Mouse (Mus musculus): ENCODE results near the gene Arhgef10l. TPM values are rescaled to one million over a fixed set of nuclear protein-coding genes. Genes with fewer than 3 reads are reported as not detected.

Gene Arhgef10l
- polyA plus RNA-seq, 1 experiment from 2014 or later = 24.6 TPM

GRCm38 (mm10) chr4:140636312-140636996, 29.4 kb downstream of the Arhgef10l start:
- Histone ChIP-seq H3K36me3 (ENCODE audit: control insufficient read depth, insufficient read depth, low read length) (peaks cover 11% of the 10 kb centered on the region; the same call in 1 of the 2 replicates), H3K9me3 (ENCODE audit: control insufficient read depth, low read length) (no peaks in the 10 kb centered on the region), H3K4me2 (ENCODE audit: low read length) (no peak overlapping the region), H3K4me1 (ENCODE audit: control insufficient read depth, insufficient read depth, low read length) (no peaks in the 10 kb centered on the region), H3K27me3 (ENCODE audit: control insufficient read depth, insufficient read depth, low read length) (no peaks in the 10 kb centered on the region), H3K9ac (replicated peaks; ENCODE audit: low read length) (no peak overlapping the region), H3K4me3 (replicated peaks; ENCODE audit: low read depth, low read length) (no peak overlapping the region), H3K27ac (replicated peaks; ENCODE audit: low read depth, low read length) (no peak overlapping the region)
- DNase-seq (no peak), ATAC-seq (ENCODE audit: low FRiP score, low TSS enrichment) (no peak)
- WGBS = 75% methylated on average over 5 of the region's 5 CpGs

- peaks cover 5% of the 10 kb centered on the region; the same call in 1 of the 2 replicates for H3K4me1 ChIP-seq (ENCODE audit: control insufficient read depth, insufficient read depth, low read length)
- no peak overlapping the region for H3K27ac ChIP-seq (replicated peaks; ENCODE audit: low read depth, low read length)
- no peaks in the 10 kb centered on the region for H3K9me3 ChIP-seq (ENCODE audit: control insufficient read depth, low read length)
- H3K4me3 ChIP-seq (replicated peaks; ENCODE audit: low read depth, low read length) = no peak overlapping the region
- no peaks in the 10 kb centered on the region for H3K27me3 ChIP-seq (ENCODE audit: control insufficient read depth, insufficient read depth, low read length)
- DNase-seq (no peak), ATAC-seq (ENCODE audit: low FRiP score, low TSS enrichment) (no peak)
- H3K4me2 ChIP-seq (ENCODE audit: low read length) = no peak overlapping the region
- peaks cover 8% of the 10 kb centered on the region; the same call in 1 of the 2 replicates for H3K36me3 ChIP-seq (ENCODE audit: control insufficient read depth, insufficient read depth, low read length)
- WGBS = 83% methylated on average over 10 of the region's 10 CpGs
- no peak overlapping the region for H3K9ac ChIP-seq (replicated peaks; ENCODE audit: low read length)
Measured at GRCm38 (mm10) chr4:140634861-140635388, 30.9 kb downstream of the Arhgef10l start.

GRCm38 (mm10) chr4:140631276-140631849, 34.4 kb downstream of the Arhgef10l start:
- ATAC-seq (ENCODE audit: low FRiP score, low TSS enrichment) (no peak), DNase-seq (no peak)
- H3K27me3 ChIP-seq (ENCODE audit: control insufficient read depth, insufficient read depth, low read length) = no peaks in the 10 kb centered on the region
- H3K9me3 ChIP-seq (ENCODE audit: control insufficient read depth, low read length) = no peaks in the 10 kb centered on the region
- H3K27ac ChIP-seq (replicated peaks; ENCODE audit: low read depth, low read length) = 0 out of 2 replicates have a peak overlapping the region, but pooled peaks have one; percentile 52
- H3K4me1 ChIP-seq (ENCODE audit: control insufficient read depth, insufficient read depth, low read length) = peaks cover 9% of the 10 kb centered on the region; the same call in 1 of the 2 replicates
- 80% methylated on average over 6 of the region's 6 CpGs for WGBS
- H3K9ac ChIP-seq (replicated peaks; ENCODE audit: low read length) = no peak overlapping the region
- H3K36me3 ChIP-seq (ENCODE audit: control insufficient read depth, insufficient read depth, low read length) = peaks cover 7% of the 10 kb centered on the region
- no peak overlapping the region for H3K4me2 ChIP-seq (ENCODE audit: low read length)
- H3K4me3 ChIP-seq (replicated peaks; ENCODE audit: low read depth, low read length) = no peak overlapping the region

GRCm38 (mm10) chr4:140630651-140631241, 35.1 kb downstream of the Arhgef10l start:
- Histone ChIP-seq H3K9me3 (ENCODE audit: control insufficient read depth, low read length) (no peaks in the 10 kb centered on the region), H3K36me3 (ENCODE audit: control insufficient read depth, insufficient read depth, low read length) (peaks cover 7% of the 10 kb centered on the region), H3K27ac (replicated peaks; ENCODE audit: low read depth, low read length) (0 out of 2 replicates have a peak overlapping the region, but pooled peaks have one; percentile 52), H3K4me1 (ENCODE audit: control insufficient read depth, insufficient read depth, low read length) (peaks cover 15% of the 10 kb centered on the region; the same call in 1 of the 2 replicates), H3K4me3 (replicated peaks; ENCODE audit: low read depth, low read length) (no peak overlapping the region), H3K27me3 (ENCODE audit: control insufficient read depth, insufficient read depth, low read length) (no peaks in the 10 kb centered on the region), H3K4me2 (ENCODE audit: low read length) (no peak overlapping the region), H3K9ac (replicated peaks; ENCODE audit: low read length) (no peak overlapping the region)
- 34% methylated on average over 15 of the region's 15 CpGs for WGBS
- ATAC-seq (ENCODE audit: low FRiP score, low TSS enrichment) (no peak), DNase-seq (no peak)

GRCm38 (mm10) chr4:140630136-140630535, 35.7 kb downstream of the Arhgef10l start:
- WGBS = 66% methylated on average over 6 of the region's 6 CpGs
- no peak for ATAC-seq (ENCODE audit: low FRiP score, low TSS enrichment)
- no peak for DNase-seq
- H3K4me1 ChIP-seq (ENCODE audit: control insufficient read depth, insufficient read depth, low read length) = peaks cover 21% of the 10 kb centered on the region
- H3K4me3 ChIP-seq (replicated peaks; ENCODE audit: low read depth, low read length) = no peak overlapping the region
- no peaks in the 10 kb centered on the region for H3K27me3 ChIP-seq (ENCODE audit: control insufficient read depth, insufficient read depth, low read length)
- no peaks in the 10 kb centered on the region for H3K9me3 ChIP-seq (ENCODE audit: control insufficient read depth, low read length)
- no peak overlapping the region for H3K9ac ChIP-seq (replicated peaks; ENCODE audit: low read length)
- no peak overlapping the region for H3K4me2 ChIP-seq (ENCODE audit: low read length)
- peaks cover 7% of the 10 kb centered on the region for H3K36me3 ChIP-seq (ENCODE audit: control insufficient read depth, insufficient read depth, low read length)
- no peak overlapping the region for H3K27ac ChIP-seq (replicated peaks; ENCODE audit: low read depth, low read length)

GRCm38 (mm10) chr4:140628971-140629370, 36.8 kb downstream of the Arhgef10l start:
- Histone ChIP-seq H3K27me3 (ENCODE audit: control insufficient read depth, insufficient read depth, low read length) (no peaks in the 10 kb centered on the region), H3K9me3 (ENCODE audit: control insufficient read depth, low read length) (no peaks in the 10 kb centered on the region), H3K36me3 (ENCODE audit: control insufficient read depth, insufficient read depth, low read length) (peaks cover 7% of the 10 kb centered on the region), H3K27ac (replicated peaks; ENCODE audit: low read depth, low read length) (0 out of 2 replicates have a peak overlapping the region, but pooled peaks have one; percentile 27), H3K4me3 (replicated peaks; ENCODE audit: low read depth, low read length) (no peak overlapping the region), H3K4me2 (ENCODE audit: low read length) (no peak overlapping the region), H3K4me1 (ENCODE audit: control insufficient read depth, insufficient read depth, low read length) (peaks cover 32% of the 10 kb centered on the region), H3K9ac (replicated peaks; ENCODE audit: low read length) (no peak overlapping the region)
- no peak for DNase-seq
- ATAC-seq (ENCODE audit: low FRiP score, low TSS enrichment) = no peak
- 76% methylated on average over 4 of the region's 4 CpGs for WGBS

- 43% methylated on average over 11 of the region's 11 CpGs for WGBS
- no peak for DNase-seq
- Histone ChIP-seq H3K36me3 (ENCODE audit: control insufficient read depth, insufficient read depth, low read length) (peaks cover 7% of the 10 kb centered on the region), H3K27me3 (ENCODE audit: control insufficient read depth, insufficient read depth, low read length) (no peaks in the 10 kb centered on the region), H3K9me3 (ENCODE audit: control insufficient read depth, low read length) (no peaks in the 10 kb centered on the region), H3K4me2 (ENCODE audit: low read length) (no peak overlapping the region), H3K9ac (replicated peaks; ENCODE audit: low read length) (no peak overlapping the region), H3K4me3 (replicated peaks; ENCODE audit: low read depth, low read length) (no peak overlapping the region), H3K4me1 (ENCODE audit: control insufficient read depth, insufficient read depth, low read length) (peaks cover 37% of the 10 kb centered on the region), H3K27ac (replicated peaks; ENCODE audit: low read depth, low read length) (0 out of 2 replicates have a peak overlapping the region, but pooled peaks have one; percentile 27)
- no peak for ATAC-seq (ENCODE audit: low FRiP score, low TSS enrichment)
Measured at GRCm38 (mm10) chr4:140628412-140628943, 37.3 kb downstream of the Arhgef10l start.

- Histone ChIP-seq H3K4me1 (ENCODE audit: control insufficient read depth, insufficient read depth, low read length) (peaks cover 43% of the 10 kb centered on the region), H3K4me3 (replicated peaks; ENCODE audit: low read depth, low read length) (no peak overlapping the region), H3K4me2 (ENCODE audit: low read length) (no peak overlapping the region), H3K9ac (replicated peaks; ENCODE audit: low read length) (no peak overlapping the region), H3K36me3 (ENCODE audit: control insufficient read depth, insufficient read depth, low read length) (peaks cover 8% of the 10 kb centered on the region; the same call in 1 of the 2 replicates), H3K27ac (replicated peaks; ENCODE audit: low read depth, low read length) (peak overlapping the region; percentile 87), H3K27me3 (ENCODE audit: control insufficient read depth, insufficient read depth, low read length) (no peaks in the 10 kb centered on the region), H3K9me3 (ENCODE audit: control insufficient read depth, low read length) (no peaks in the 10 kb centered on the region)
- 65% methylated on average over 12 of the region's 12 CpGs for WGBS
- ATAC-seq (ENCODE audit: low FRiP score, low TSS enrichment) (no peak), DNase-seq (no peak)
Measured at GRCm38 (mm10) chr4:140625651-140626525, 39.9 kb downstream of the Arhgef10l start.

All from midbrain, embryonic 14.5 days (tissue).